Mouse (Mus musculus) left cerebral cortex, adult 8-10 months (tissue): Measurements from ENCODE around the gene Klf1. TPM values are rescaled to one million over a fixed set of nuclear protein-coding genes. Genes with fewer than 3 reads are reported as not detected.

ENCODE experiments used
- DNase-seq, 2 experiments: peaks; one replicate each; pipeline ENCODE4 v3.0.0; 2022; ENCODE audit warnings: low spot score in 2 of 2
- total RNA-seq, 4 experiments: library from RNA; stranded (reverse); gene quantifications; 2 replicates each; pipeline ENCODE4 v1.2.4; 2022

Klf1 gene
- not detected for total RNA-seq

GRCm38 (mm10) chr8:84901752-84902151, at the start of gene Klf1:
Gene Klf1 (plus strand): TSS chr8:84901928.
- no peak for DNase-seq

DNA sequence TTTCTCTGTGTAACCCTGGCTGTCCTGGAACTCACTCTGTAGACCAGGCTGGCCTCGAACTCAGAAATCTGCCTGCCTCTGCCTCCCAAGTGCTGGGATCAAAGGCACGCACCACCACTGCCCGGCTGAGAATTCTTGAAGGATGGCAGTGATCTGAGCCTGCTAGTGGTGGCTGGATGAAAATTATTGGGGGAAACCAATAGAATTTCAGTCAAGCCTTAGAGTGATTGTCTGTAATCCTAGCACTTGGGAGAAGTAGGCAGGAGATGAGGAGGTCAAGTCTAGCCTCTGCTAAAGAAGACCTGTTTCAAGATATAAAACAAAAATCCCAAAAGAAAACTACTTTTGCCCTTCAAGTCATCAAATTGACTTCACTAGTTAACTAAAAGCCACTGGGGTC, 45.3 kb upstream of the Klf1 start:
- no peak for DNase-seq

DNA sequence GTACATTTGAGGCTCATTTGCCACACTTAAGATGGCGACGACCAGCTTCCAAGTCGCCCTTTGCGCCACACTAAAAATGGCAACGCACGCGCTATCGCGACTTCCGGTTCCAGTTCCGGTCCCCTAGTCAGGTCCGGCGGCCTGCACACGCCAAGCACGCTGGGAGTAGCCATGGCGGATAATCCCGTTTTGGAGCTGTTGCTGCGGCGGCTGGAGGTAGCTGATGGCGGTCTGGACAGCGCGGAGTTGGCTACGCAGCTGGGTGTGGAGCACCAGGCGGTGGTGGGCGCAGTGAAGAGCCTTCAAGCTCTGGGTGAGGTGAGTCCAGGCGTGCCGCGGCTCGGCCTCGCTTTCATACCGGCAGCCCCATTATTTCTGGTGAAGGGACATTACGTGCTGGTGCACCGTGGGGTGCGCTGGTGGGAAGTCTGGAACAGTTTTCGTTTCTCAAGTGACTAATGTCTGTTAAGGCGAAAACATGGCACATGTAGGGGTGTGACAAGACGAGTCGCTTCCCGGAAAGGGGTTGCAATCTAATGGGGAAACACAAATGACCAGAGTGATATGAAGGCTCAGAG, 44.8 kb upstream of the Klf1 start, which contains the start of gene Farsa:
Gene Farsa, plus strand, starts transcription at position 126 of the 578 bp plus-strand sequence.
- DNase-seq, result peak; percentile 87 to 93

DNA sequence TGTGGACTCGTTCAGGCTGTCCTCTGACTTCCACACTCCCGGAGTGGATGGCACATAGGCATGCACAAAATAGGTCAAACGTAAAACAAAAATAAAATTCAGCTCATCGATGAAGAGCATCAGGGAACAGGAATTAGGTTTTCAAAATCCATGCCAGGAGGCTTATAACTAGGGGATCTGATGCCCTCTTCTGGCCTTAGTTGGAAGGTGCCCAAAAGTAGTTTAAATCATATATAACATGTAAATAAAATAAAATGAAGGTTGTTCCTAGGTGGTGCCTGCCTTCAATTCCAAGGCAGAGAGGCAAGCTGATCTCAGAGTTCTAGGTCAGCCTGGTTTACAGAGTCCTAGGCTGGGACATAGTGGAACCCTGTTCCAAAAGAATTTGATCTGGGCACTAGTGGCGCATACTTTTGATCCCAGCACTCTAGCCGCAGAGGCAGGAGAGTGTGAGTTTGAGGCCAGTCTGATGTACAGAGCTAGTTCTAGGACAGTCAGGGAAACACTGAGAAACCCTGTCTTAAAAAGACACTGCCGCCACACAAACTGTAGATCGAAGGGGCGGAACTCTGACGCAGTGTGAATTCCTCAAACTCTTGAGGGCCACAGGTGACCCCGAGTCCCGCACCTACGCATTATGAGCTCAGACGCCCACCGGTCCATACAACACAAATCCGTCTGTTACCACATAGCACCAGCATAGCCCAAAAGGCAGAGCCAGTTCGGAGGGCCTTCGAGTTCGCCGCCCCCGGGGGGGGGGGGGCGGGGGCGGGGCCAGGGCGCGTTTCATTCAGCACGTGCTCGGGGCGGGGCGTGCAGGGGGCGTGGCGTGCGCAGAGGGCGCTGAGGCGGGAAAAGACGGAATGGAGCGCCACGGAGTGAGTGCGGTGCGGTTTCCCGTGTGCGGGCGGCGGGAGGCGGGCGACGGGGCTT, 30.1 kb upstream of the Klf1 start, which contains the start of gene Syce2:
Gene Syce2, plus strand, starts transcription at position 736 of the 933 bp plus-strand sequence.
- DNase-seq, result peak in 1 of 2 experiments; percentile 21

- DNase-seq, result no peak
Measured at GRCm38 (mm10) chr8:84872309-84872965, 29.3 kb upstream of the Klf1 start.

GRCm38 (mm10) chr8:84873016-84873415, 28.7 kb upstream of the Klf1 start:
- no peak for DNase-seq

DNA sequence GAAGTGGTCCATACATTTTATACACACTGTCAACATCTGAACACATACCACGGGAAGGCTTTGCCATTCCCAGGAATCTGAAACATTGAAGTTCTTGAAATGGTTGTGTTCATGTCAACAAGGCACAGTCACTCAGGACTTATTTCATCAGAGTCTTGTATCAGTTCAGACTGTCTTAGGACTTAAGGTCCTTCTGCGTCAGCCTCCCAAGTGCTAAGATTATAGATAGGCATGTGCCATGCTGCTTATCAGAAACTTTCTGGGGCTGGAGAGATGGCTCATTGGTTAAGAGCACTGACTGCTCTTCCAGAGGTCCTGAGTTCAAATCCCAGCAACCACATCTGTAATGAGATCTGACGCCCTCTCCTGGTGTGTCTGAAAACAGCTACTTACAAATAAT, 27.4 kb upstream of the Klf1 start:
- no peak for DNase-seq

DNA sequence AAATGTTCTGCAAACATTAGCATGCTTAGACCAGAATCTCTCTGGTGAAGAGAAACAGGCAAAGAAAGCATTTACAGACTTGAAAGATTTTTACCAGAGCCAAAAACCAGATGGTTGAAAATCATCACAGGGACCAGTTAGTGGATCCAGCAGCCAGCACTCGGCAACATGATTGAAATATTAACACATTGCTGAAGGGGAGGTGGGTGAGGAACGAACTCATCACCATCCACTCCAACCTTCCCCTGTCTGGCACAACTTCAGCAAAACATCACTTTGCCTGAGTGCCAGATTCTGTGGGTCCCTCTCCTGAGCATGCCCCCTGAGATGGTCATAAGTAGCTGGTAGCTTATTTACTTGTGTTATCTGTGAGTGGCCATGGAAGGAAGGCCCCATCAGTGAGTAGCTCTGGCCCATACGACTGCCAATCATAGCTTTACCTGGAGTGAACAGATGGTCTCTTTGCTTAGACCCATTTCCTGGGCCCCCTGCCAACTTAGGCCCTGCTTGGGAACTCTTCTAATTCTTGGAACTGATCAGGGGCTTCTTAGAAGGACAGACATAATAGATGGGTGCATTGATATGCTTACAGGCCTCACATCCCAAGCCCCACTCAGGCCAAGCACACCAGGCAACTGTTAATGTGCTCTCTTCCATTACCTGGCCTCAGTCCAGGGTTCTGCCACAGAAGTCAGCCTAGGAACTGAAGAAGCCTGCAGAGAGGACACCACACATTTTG, 24.3 kb upstream of the Klf1 start:
- no peak for DNase-seq

- DNase-seq, result no peak
Measured at GRCm38 (mm10) chr8:84878915-84879314, 22.8 kb upstream of the Klf1 start.

GRCm38 (mm10) chr8:84884728-84885127, 17.0 kb upstream of the Klf1 start:
- DNase-seq, result no peak

- no peak for DNase-seq
Measured at GRCm38 (mm10) chr8:84888280-84888679, 13.4 kb upstream of the Klf1 start.

- DNase-seq, result no peak
Measured at GRCm38 (mm10) chr8:84889141-84889540, 12.6 kb upstream of the Klf1 start.

DNA sequence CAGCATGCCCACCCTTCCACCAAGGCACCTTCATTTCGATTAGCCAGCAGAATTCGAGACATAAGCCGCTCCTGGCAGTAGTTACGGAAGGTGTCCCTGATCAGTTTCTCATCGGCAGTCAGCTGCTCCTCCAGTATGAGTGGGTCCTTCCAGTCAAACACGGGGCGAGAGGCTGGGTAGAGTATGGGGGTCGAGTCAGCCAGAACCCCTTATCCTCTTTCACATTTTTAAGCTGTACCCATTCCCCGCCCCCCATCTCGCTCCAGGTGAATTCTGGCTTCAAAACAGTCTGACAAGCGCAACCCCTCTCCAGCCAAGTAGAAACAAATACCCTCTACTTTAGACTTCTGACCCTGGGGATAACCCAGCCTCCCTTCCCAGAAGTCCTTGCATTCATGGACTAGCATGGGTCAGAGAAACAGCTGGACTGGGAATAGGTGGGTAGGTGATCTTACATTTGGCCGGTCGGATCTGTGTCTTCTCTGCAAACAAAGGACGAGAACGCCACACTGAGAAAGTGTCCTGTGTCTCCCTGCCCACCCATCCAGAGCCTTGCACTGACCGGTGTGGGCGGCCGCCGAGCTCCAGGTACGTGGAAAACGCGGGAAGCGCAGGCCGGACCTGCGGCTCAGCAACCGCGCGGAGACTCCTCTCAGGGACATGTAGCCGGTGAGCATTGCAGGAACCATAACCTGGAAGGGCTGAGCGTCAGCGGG, 8.6 kb upstream of the Klf1 start:
- DNase-seq, result no peak

GRCm38 (mm10) chr8:84893709-84894134, 8.0 kb upstream of the Klf1 start, which contains the start of gene Gcdh:
Gene Gcdh (minus strand): TSS chr8:84893921.
- peak; percentile 81 to 94 for DNase-seq

GRCm38 (mm10) chr8:84895963-84896362, 5.8 kb upstream of the Klf1 start:
- DNase-seq, result no peak

DNA sequence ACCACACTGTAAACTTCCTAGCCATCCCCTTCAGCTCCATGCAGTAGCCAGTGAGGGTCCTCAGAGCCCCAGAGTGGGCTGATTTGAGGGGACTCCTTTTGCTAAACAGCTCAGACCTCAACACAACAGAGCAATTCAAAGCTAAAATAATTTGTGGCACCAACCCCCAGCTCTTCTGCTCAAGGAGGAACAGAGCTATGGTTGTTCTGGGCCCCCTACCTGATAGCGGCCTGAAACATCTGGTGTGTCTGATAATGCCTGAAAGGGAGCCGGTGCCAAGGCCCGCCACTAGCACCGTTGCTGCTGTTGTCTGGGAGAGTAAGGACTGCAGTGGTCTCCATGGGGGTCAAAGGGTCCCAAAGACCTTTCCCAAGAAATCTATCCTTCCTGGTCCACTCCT, 657 bp upstream of the Klf1 start:
- DNase-seq, result no peak

DNA sequence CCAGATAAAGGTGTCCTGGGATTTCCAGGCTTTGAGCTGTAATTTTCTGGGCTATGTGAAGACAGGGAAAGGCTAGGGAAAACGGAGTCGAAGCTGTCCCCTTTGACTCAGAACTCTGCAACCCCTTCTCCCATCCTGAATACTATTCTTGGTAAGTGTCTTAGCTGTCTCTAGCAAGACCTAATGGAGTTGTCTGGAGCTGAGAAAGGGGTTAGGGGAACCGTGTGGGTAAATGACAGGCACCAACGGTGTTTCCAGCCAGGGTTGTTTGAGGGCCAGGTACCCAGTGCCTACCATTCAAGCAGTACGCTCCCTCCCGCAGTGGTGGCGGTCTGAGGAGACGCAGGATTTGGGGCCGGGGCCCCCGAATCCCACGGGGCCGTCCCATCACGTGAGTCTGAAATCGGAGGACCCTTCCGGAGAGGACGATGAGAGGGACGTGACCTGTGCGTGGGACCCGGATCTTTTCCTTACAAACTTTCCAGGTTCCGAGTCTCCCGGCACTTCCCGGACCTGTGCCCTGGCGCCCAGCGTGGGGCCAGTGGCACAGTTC, 715 bp downstream of the Klf1 start:
- no peak for DNase-seq

GRCm38 (mm10) chr8:84902920-84903661, 1.4 kb downstream of the Klf1 start:
- peak; percentile 84 to 89 for DNase-seq

DNA sequence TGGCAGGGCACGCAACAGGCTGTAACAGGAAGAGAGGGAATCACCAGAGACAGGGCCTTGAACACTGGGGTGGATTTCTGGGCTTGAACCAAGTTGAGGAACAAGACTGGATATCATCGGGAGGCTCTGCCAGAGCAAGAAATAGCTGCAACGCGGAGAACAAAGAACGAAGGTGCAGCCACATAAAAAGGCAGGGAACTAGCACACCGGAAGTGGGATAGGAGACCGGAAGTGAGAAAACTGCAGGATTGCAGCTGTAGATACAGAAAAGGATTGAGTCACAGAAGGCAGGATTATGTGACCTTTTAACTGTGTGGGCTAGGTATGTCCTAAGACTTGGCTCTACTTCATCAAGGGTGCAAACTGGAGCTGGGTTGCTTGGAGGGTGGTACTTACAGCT, 2.6 kb downstream of the Klf1 start:
- no peak for DNase-seq

GRCm38 (mm10) chr8:84907037-84907436, 5.3 kb downstream of the Klf1 start:
- DNase-seq, result no peak
